Mouse (Mus musculus): ENCODE results near the gene Hdgfl2. TPM values are rescaled to one million over a fixed set of nuclear protein-coding genes. Genes with fewer than 3 reads are reported as not detected.
A peak's percentile ranks its signal among the peaks of the same experiment; 100 is the strongest.

Gene Hdgfl2
- polyA plus RNA-seq, 1 experiment: 109 TPM

GRCm38 (mm10) chr17:56128246-56128645, 48.8 kb downstream of the Hdgfl2 start:
- peak; percentile 49 to 62 for DNase-seq
- no peak for TF ChIP-seq CTCF (IDR thresholded peaks at IDR 0.05; ENCODE audit: borderline replicate concordance, insufficient read depth, low read depth, low read length)
- no peak for TF ChIP-seq POLR2A (IDR thresholded peaks at IDR 0.05; ENCODE audit: borderline replicate concordance, insufficient read depth, low read length)
- peaks cover 7% of the 10 kb centered on the region for H3K4me1 ChIP-seq (ENCODE audit: control insufficient read depth, insufficient read depth, low read length)
- H3K27me3 ChIP-seq (ENCODE audit: control insufficient read depth, insufficient read depth, low read length): no peaks in the 10 kb centered on the region
- no peak overlapping the region for H3K4me3 ChIP-seq (replicated peaks; ENCODE audit: insufficient read depth, low read depth, low read length)
- 16% methylated on average over 15 of the region's 15 CpGs for WGBS
- H3K27ac ChIP-seq (ENCODE audit: insufficient read depth, low read length): no peak overlapping the region

GRCm38 (mm10) chr17:56131136-56131535, 51.7 kb downstream of the Hdgfl2 start:
- TF ChIP-seq CTCF (IDR thresholded peaks at IDR 0.05; ENCODE audit: borderline replicate concordance, insufficient read depth, low read depth, low read length) (no peak), POLR2A (IDR thresholded peaks at IDR 0.05; ENCODE audit: borderline replicate concordance, insufficient read depth, low read length) (no peak)
- 90% methylated on average over 10 of the region's 10 CpGs for WGBS
- Histone ChIP-seq H3K4me3 (replicated peaks; ENCODE audit: insufficient read depth, low read depth, low read length) (no peak overlapping the region), H3K27ac (ENCODE audit: insufficient read depth, low read length) (no peak overlapping the region), H3K27me3 (ENCODE audit: control insufficient read depth, insufficient read depth, low read length) (no peaks in the 10 kb centered on the region), H3K4me1 (ENCODE audit: control insufficient read depth, insufficient read depth, low read length) (peaks cover 5% of the 10 kb centered on the region)
- DNase-seq: no peak

DNA sequence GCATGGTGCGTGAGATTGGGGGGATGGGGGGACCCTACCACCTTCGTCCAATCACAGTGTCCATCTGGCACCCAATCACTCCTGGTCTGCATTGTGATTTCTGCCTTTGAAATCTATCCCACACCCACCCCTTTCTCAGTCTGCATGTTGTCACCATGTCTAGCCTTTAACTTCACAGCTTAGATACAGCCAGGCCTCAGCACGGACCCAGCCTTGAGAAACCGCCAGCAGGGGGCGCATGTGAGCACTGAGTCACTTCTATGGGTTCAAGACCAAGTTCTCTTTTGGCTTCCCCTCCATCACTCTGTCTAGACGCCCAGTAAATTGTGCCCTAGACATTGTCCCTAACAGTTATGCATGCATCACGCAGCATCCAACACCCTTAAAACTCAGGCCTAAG, 52.4 kb downstream of the Hdgfl2 start:
- Histone ChIP-seq H3K27me3 (ENCODE audit: control insufficient read depth, insufficient read depth, low read length) (no peaks in the 10 kb centered on the region), H3K4me1 (ENCODE audit: control insufficient read depth, insufficient read depth, low read length) (peaks cover 5% of the 10 kb centered on the region), H3K27ac (ENCODE audit: insufficient read depth, low read length) (no peak overlapping the region), H3K4me3 (replicated peaks; ENCODE audit: insufficient read depth, low read depth, low read length) (no peak overlapping the region)
- TF ChIP-seq CTCF (IDR thresholded peaks at IDR 0.05; ENCODE audit: borderline replicate concordance, insufficient read depth, low read depth, low read length): peak; percentile 81
- TF ChIP-seq POLR2A (IDR thresholded peaks at IDR 0.05; ENCODE audit: borderline replicate concordance, insufficient read depth, low read length): no peak
- peak; percentile 55 to 75 for DNase-seq
- 31% methylated on average over 7 of the region's 7 CpGs for WGBS

GRCm38 (mm10) chr17:56132661-56133060, 53.2 kb downstream of the Hdgfl2 start:
- H3K27ac ChIP-seq (ENCODE audit: insufficient read depth, low read length): no peak overlapping the region
- no peak overlapping the region for H3K4me3 ChIP-seq (replicated peaks; ENCODE audit: insufficient read depth, low read depth, low read length)
- 7% methylated on average over 14 of the region's 14 CpGs for WGBS
- DNase-seq: peak; percentile 55 to 74
- H3K27me3 ChIP-seq (ENCODE audit: control insufficient read depth, insufficient read depth, low read length): no peaks in the 10 kb centered on the region
- peaks cover 5% of the 10 kb centered on the region for H3K4me1 ChIP-seq (ENCODE audit: control insufficient read depth, insufficient read depth, low read length)
- TF ChIP-seq CTCF (IDR thresholded peaks at IDR 0.05; ENCODE audit: borderline replicate concordance, insufficient read depth, low read depth, low read length): peak; percentile 83
- TF ChIP-seq POLR2A (IDR thresholded peaks at IDR 0.05; ENCODE audit: borderline replicate concordance, insufficient read depth, low read length): no peak

DNA sequence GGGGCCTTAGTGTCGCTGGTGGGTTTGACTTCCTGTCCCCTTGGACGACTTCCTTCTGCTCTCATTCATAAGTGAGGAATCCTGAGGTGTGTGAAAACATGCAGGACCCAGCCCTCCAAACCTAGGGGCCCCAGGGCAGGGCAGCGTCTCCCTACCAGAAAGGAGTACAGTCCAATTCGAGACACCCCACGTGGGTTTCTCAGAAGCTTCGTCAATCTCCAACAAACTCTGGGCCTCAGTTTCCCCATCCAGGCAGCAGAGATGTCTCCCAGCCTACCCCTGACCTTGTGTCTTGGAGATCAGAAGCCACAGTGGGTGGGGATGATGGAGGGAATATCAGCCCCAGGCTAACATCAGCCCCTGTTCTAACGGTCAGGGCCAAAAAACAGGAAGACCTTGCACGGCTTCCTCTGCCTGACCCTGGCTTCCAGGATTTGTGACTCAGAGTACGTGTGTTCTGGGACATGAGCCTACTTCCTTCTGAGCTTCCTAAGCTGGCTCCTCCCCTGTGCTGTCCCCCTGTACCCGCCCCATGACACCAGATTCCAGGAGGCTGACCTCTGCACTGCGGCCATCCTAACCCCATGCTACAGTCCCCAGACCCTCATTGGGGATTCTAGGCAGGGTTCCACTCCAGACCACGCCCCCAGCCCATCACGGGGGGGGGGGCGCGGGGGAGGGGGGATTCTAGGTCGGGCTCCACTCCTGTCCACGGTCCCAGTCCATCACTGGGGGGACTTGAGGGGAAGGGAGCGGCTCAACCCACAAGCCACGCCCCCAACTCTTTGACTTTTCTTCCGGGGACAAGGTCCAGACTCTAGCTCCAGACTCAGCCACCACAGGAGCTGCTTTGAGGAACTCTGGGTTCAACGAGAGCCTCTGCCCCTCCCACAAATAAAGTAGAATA, 54.3 kb downstream of the Hdgfl2 start:
- Histone ChIP-seq H3K27ac (ENCODE audit: insufficient read depth, low read length) (no peak overlapping the region), H3K4me3 (replicated peaks; ENCODE audit: insufficient read depth, low read depth, low read length) (no peak overlapping the region), H3K27me3 (ENCODE audit: control insufficient read depth, insufficient read depth, low read length) (no peaks in the 10 kb centered on the region), H3K4me1 (ENCODE audit: control insufficient read depth, insufficient read depth, low read length) (peaks cover 7% of the 10 kb centered on the region)
- peak in 1 of 2 experiments; percentile 27 for DNase-seq
- no peak for TF ChIP-seq POLR2A (IDR thresholded peaks at IDR 0.05; ENCODE audit: borderline replicate concordance, insufficient read depth, low read length)
- no peak for TF ChIP-seq CTCF (IDR thresholded peaks at IDR 0.05; ENCODE audit: borderline replicate concordance, insufficient read depth, low read depth, low read length)
- 29% methylated on average over 21 of the region's 21 CpGs for WGBS

- TF ChIP-seq POLR2A (IDR thresholded peaks at IDR 0.05; ENCODE audit: borderline replicate concordance, insufficient read depth, low read length): no peak
- peak; percentile 71 for TF ChIP-seq CTCF (IDR thresholded peaks at IDR 0.05; ENCODE audit: borderline replicate concordance, insufficient read depth, low read depth, low read length)
- Histone ChIP-seq H3K27me3 (ENCODE audit: control insufficient read depth, insufficient read depth, low read length) (no peaks in the 10 kb centered on the region), H3K27ac (ENCODE audit: insufficient read depth, low read length) (no peak overlapping the region), H3K4me3 (replicated peaks; ENCODE audit: insufficient read depth, low read depth, low read length) (no peak overlapping the region), H3K4me1 (ENCODE audit: control insufficient read depth, insufficient read depth, low read length) (peaks cover 8% of the 10 kb centered on the region)
- peak; percentile 44 to 64 for DNase-seq
- WGBS: 4% methylated on average over 27 of the region's 27 CpGs
Measured at GRCm38 (mm10) chr17:56134463-56134971, 55.1 kb downstream of the Hdgfl2 start.

- Histone ChIP-seq H3K4me3 (replicated peaks; ENCODE audit: insufficient read depth, low read depth, low read length) (no peak overlapping the region), H3K27ac (ENCODE audit: insufficient read depth, low read length) (no peak overlapping the region), H3K27me3 (ENCODE audit: control insufficient read depth, insufficient read depth, low read length) (no peaks in the 10 kb centered on the region), H3K4me1 (ENCODE audit: control insufficient read depth, insufficient read depth, low read length) (peaks cover 13% of the 10 kb centered on the region)
- no peak for DNase-seq
- WGBS: 78% methylated on average over 7 of the region's 7 CpGs
- TF ChIP-seq POLR2A (IDR thresholded peaks at IDR 0.05; ENCODE audit: borderline replicate concordance, insufficient read depth, low read length) (no peak), CTCF (IDR thresholded peaks at IDR 0.05; ENCODE audit: borderline replicate concordance, insufficient read depth, low read depth, low read length) (no peak)
Measured at GRCm38 (mm10) chr17:56136558-56136957, 57.1 kb downstream of the Hdgfl2 start.
